Mouse (Mus musculus): ENCODE results near the gene Rpl34.

GRCm38 (mm10) chr3:130689630-130690029, 40.6 kb downstream of the Rpl34 start:
- TF ChIP-seq USF1 (IDR thresholded peaks at IDR 0.05; ENCODE audit: low read depth) (no peak), SRF (IDR thresholded peaks at IDR 0.05; ENCODE audit: control insufficient read depth, insufficient read length, low read depth) (no peak)
